Mouse (Mus musculus) thymus, postnatal 0 days (tissue): Measurements from ENCODE around the gene Acsl1. TPM values are rescaled to one million over a fixed set of nuclear protein-coding genes. Genes with fewer than 3 reads are reported as not detected.

Experiments used
- DNase-seq: peaks from one replicate; pipeline ENCODE4 v3.0.0-alpha.2; 2015; ENCODE audit warnings: low spot score
- polyA plus RNA-seq: library from polyadenylated mRNA; unstranded; fragments of >200 nt; fragmentation: Nextera tagmentation; extraction: Ambion mirVana; gene quantifications from 2 replicates; pipeline ENCODE4 v1.2.1, GENCODE M21; 2015

Acsl1 gene
- polyA plus RNA-seq, 1 experiment from 2014 or later = 8.4 TPM

GRCm38 (mm10) chr8:46474634-46475033, 3.8 kb downstream of the Acsl1 start:
- DNase-seq = no peak

GRCm38 (mm10) chr8:46475404-46475803, 4.6 kb downstream of the Acsl1 start:
- DNase-seq = no peak

- DNase-seq = no peak
Observed at GRCm38 (mm10) chr8:46475942-46476341, 5.1 kb downstream of the Acsl1 start.

- no peak for DNase-seq
Observed at GRCm38 (mm10) chr8:46477747-46478458, 7.1 kb downstream of the Acsl1 start.

GRCm38 (mm10) chr8:46478783-46479182, 7.9 kb downstream of the Acsl1 start:
- DNase-seq = no peak

- no peak for DNase-seq
Observed at GRCm38 (mm10) chr8:46479794-46480532, 9.1 kb downstream of the Acsl1 start.

GRCm38 (mm10) chr8:46480533-46480900, 9.7 kb downstream of the Acsl1 start:
- no peak for DNase-seq

GRCm38 (mm10) chr8:46482771-46483170, 11.9 kb downstream of the Acsl1 start:
- DNase-seq = no peak

- DNase-seq = no peak
Observed at GRCm38 (mm10) chr8:46483247-46483646, 12.4 kb downstream of the Acsl1 start.

- DNase-seq = no peak
Observed at GRCm38 (mm10) chr8:46484077-46484476, 13.2 kb downstream of the Acsl1 start.

- DNase-seq = no peak
Observed at GRCm38 (mm10) chr8:46484931-46485463, 14.2 kb downstream of the Acsl1 start.

GRCm38 (mm10) chr8:46488085-46488561, 17.3 kb downstream of the Acsl1 start:
- no peak for DNase-seq

GRCm38 (mm10) chr8:46489196-46489595, 18.4 kb downstream of the Acsl1 start:
- DNase-seq = no peak

- no peak for DNase-seq
Observed at GRCm38 (mm10) chr8:46490250-46490649, 19.4 kb downstream of the Acsl1 start.

GRCm38 (mm10) chr8:46490821-46491220, 20.0 kb downstream of the Acsl1 start:
- no peak for DNase-seq

GRCm38 (mm10) chr8:46493495-46494170, 22.8 kb downstream of the Acsl1 start:
- DNase-seq = no peak

GRCm38 (mm10) chr8:46496852-46497251, 26.0 kb downstream of the Acsl1 start:
- no peak for DNase-seq

GRCm38 (mm10) chr8:46497314-46498011, 26.6 kb downstream of the Acsl1 start:
- no peak for DNase-seq

GRCm38 (mm10) chr8:46499376-46500061, 28.7 kb downstream of the Acsl1 start:
- no peak for DNase-seq

GRCm38 (mm10) chr8:46502333-46503071, 31.7 kb downstream of the Acsl1 start:
- DNase-seq = no peak
